Mouse (Mus musculus) right cerebral cortex, adult 2 months (tissue): ENCODE results near the gene Psma3.

Experiments
- DNase-seq, 2 experiments: peaks; one replicate each; pipeline ENCODE4 v3.0.0; 2021 to 2022; ENCODE audit warnings: low spot score in 2 of 2

The Psma3 gene

DNA sequence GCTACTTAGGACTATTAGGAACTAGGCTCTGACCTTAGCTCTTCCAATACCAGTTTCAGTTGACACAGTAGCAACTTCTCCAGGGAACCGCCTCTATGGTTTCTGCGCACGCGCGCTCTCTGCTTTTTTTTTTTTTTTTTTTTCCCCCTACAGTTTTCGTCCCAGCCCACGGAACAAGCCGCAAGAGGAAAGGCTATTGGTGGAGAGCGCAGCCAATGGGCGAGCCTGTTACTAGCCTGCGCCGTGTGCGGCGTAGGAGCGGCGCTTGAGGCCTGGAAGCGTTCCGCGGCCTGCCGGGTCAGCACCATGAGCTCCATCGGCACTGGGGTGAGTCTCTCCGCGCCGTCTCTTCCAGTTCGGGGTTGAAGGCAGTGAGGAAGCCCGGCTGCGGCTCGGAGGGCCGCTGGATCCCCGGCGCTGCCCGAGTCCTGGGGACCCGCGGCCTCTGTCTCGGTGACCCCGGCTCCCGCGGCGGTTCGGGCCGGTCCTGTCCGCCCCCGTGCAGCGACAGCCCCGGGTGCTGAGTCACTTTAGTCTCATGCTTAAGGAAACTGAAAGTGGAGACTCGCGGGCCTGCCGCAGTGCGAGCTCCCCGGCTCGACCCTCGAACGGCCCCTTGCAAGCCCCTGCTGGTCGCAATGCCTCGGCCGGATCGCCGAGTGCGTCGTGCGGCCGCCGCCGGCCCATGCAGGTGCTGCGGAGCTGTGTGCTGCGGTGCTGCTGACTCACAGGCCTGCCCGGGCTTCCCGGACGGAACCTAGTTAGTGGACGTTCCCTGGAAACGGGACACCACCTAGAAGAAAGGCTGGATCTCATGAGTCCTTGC, at the start of gene Psma3:
TSS of gene Psma3 (plus strand) at position 181 of the 826 bp plus-strand sequence.
- peak; percentile 90 to 92 for DNase-seq

DNA sequence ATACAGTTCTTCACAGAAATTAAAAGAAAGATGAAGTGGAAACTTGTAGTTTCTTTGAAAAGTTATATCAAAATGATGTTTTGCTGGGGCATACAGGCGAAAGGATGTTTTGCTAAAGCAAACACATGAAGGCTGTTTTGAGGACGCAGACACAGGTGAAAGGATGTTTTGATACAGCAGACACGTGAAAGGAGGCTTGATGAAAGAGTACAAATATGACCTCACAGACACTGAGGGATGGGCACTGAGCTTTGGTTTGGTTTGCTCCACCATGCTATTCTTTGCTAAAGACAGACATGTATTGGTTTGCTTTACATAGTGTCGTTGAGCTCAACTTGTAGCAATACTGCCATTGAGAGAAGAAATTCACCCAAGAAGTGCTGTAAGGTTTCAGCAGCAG, 44.6 kb upstream of the Psma3 start:
- no peak for DNase-seq

DNA sequence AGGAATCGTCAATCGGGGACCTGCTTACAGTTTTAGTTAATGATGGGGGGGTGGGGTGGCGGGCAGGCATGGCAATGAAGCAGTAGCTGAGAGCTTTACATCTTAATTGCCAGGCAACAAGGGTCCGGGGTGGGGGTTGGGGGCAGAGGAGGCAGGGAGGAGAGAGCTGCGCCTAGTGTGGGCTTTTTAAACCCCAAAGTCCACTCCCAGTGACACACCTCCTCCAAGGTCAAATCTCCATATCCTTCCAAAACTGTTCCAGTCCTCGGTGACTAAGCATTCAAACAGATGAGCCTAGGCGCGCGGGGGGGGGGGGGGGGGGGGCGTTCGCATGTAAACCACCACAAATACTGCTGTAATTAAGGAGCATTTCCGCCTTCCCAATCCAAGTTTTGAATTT, 37.3 kb upstream of the Psma3 start:
- DNase-seq, result peak in 1 of 2 experiments; percentile 25

DNA sequence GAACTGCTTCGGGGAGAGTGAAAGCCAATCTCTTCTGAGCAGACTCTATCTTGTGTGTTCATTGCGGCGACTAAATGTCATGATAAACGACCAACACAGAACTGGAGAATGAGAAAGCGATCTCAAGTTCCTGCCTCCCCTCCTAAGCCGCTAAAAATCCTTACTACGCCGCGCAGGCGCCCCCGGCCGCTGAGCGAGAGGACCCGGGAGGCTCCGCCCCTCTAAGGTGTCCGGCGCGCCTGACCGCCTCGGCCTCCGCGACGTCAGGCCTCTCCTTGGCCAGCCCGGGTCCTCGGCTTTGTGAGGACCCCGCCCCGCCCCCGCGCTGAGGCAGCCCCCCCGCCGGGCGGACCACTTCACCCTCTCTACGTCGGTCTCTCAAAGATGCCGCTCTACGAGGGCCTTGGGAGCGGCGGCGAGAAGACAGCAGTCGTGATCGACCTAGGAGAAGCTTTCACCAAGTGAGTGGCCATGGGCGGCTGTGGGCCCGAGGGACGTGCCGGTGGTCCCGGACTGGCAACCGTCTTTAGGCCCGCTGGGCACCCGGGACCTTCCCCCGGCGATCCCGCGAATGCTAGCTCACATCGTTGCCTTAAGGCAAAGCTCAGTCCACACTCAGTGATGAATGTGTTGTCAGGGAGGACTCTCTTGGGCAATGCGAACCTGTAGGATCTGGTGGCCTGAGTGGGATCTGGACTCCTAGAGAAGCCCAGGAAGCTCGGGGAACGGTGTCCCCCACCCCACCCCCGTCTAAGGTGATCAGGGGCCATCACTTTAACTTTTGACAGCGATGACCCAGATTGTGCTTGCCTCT, 36.6 kb upstream of the Psma3 start, which contains the start of gene Actr10:
TSS of gene Actr10 (plus strand) at position 287 of the 814 bp plus-strand sequence.
- peak; percentile 90 to 91 for DNase-seq

DNA sequence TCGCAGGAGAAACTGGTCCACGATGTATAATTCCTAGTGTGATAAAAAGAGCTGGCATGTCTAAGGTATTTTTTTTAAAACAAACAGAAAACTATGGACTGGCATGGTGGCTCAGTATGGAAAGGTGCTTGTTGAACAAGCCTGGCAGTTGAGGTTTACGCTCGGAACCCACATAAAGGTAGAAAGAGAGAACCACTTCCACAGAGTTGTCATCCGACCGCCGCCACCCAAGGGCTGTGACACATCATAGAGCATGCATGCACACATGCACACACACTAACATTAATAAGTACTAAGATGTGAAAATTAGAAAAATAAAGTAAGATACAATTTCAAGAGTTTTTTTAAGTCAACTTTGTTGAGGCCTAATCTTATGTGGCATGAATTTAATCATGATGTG, 33.6 kb upstream of the Psma3 start:
- DNase-seq, result no peak

DNA sequence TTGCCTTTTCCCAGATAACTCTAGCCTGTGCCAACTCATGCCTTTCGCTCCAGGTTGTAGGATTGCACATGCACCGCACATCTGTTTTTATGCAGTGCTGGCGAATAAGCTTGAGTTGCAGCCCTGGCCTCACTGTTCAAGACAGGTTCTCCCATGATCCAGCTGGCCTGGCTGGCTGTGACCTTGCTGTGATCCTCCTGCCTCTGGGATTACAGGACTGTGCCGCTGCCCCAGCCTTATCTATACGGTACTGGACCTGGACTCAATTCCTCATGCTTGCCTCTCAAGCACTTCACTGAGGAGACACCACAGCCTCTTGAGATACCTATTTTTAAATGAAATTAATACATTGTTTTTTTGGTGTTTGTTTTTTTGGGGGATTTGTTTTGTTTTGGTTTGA, 30.2 kb upstream of the Psma3 start:
- no peak for DNase-seq

DNA sequence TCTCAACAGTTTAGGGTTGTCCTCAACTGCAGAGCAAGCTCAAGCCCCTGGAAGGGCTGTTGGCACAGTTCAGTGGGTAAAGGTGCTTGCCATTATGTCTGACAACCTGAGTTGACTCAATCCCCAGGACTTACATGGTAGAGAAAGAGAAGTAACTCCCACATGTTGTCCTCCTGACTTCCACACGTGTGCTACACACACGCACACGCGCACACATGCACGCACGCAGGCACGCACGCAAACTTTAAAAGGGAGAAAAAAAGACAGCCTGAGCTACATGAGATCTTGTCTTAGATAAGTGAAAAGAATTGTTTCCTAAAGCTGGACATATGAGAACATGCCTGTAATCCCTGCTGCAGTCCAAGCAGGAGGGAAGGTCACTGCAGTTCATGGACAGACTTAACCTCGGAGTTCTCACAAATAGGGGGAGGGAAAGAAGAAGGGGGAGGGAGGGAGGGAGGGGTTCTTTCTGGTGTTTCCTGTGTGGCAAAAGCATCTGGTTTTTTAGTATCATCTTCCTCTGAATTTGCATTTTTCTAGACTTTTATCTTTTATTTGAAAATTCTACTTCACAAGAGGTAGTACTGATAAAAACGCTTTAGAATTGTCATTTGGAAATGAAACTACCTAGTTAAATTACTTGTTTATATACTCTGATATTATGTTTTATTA, 27.7 kb upstream of the Psma3 start:
- no peak for DNase-seq

DNA sequence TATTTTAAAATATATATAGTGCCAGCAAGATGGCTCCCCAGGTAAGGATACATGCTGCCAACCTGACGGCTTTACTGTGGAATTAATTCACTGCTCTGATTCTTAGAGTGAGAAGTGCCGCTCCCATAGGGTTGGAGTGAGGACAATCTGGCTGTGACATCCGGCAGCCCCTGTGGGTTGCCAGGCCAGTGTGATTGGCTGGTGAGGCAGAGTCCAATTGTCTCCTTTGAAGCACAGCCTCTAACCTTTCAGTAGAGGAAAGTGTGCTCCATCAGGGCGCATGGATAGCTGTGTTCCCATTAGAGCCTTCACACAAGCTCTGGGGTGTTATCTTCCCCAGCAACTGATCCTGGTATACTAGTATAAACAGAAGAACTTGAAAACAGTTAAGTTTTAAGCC, 15.8 kb upstream of the Psma3 start:
- no peak for DNase-seq

DNA sequence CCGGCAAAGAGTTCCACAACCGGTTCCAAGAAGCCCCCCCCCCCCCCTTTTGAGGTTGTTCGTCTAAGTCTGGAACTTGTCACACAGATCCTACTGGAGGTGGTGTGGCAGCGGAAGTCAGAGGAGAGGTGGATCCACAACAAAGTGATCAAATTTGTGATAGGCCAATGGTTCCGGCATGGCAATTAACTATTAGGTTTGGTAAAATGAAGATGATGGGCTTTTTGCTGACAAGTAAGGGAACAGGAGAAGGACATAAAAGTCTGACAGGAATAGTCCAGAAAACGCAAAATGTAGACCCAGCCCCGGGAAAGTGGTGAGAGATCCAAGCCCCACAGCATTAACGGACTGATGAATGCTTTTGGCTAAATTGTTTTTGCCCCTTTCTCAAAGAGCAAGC, 6.8 kb upstream of the Psma3 start:
- DNase-seq, result no peak

DNA sequence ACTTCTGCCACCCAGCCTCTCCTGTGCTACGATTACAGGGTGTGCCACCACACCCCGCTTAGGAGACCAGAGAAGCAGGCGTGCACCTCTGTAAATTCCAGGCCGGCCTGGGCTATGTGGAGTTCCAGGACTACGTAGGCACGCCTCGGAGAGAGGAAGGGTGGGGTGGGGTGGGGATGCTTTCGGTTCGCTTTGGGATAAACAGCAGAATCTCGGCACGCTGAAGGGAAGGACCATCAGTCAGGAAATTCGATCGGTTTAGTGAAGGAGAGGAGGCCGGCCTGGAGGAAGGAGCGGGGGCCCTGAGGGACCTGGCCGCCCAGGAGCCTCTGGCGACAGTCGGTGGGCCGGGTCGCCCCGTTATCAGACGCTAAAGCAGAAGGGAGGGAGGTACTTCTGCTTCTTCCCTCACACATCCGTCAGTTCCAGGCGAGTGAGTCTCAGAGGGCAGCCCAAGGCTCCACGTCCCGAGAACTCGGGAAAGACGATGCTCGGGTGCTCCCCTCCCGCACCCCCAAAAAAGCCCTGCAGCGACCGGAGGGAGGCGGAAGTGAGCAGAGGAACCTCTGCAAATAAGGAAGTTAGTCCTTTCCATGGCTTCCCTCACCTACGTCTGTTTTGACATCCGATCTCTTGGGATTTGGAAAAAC, 6.2 kb upstream of the Psma3 start:
- peak; percentile 72 to 77 for DNase-seq

DNA sequence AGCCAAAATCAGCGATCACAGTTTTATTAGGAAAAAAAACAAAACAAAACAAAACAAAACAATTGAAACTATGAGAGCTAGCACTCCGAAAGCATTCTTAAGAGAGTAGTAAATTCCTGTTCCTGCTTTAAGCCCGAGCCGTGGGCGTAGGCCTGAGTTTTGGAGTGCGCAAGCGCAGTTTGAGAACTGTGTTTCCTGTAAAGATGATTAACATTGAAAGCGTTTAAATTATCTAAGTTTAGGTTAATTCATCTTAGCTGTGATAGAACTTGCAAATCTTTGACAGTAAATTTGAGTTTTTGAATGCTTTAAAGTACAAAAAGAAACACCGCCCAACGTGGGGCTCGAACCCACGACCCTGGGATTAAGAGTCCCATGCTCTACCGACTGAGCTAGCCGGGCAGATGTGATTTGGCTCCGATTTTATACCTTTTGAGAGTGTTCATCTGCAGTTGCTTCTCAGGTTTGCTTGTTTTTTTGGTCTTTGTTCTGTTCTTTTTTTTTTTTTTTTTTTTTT, 5.6 kb upstream of the Psma3 start:
- peak; percentile 92 to 95 for DNase-seq

DNA sequence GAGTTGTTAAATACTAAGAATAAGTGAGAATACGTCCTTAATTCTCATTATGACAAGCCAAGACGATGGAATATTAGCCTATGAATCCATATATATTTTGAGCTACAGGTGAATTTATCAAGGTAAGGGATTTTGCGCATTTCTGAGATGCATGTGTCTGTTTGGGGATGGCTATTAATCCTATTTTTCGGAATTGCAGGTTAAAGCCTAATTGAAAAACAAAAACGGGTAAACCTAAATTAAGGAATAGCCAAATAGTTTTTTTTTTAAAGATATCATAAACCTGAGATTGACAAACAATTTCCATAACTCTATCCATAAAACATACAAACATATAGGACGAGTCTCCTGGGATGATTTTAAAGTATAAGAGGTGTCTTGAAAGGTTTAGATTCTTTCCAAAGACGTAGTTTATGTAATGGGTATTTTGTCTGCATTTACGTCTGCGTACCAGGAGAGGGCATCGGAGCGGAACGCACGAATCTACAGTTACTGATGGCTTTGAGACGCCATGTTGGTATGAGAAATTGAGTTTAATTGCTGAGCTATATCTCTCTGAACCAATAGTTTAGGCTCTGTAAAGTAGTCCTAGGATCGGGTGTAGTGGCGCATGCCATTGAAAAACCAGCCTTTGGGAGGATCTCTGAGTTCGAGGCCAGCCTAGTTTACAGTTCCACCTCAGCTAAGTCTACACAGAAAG, 4.8 kb upstream of the Psma3 start:
- peak; percentile 53 to 66 for DNase-seq

DNA sequence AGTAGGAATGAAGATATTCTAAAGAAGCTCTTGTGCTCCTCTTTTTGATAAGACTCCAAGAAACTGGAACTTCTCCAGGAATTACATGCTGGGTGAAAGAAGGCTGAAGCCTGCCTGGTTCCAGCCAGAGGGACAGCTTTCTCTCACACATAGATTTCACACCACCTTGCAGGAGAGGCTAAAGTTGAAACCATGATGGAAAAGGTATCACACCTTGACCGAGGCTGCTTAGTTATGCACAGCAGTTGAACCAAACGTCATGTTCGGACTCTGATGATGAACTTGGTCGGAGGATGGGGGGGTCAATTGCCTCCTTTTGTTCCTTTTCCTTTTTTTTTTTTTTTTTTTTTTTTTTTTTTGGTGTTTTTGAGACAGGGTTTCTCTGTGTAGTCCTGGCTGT, 590 bp upstream of the Psma3 start:
- no peak for DNase-seq

DNA sequence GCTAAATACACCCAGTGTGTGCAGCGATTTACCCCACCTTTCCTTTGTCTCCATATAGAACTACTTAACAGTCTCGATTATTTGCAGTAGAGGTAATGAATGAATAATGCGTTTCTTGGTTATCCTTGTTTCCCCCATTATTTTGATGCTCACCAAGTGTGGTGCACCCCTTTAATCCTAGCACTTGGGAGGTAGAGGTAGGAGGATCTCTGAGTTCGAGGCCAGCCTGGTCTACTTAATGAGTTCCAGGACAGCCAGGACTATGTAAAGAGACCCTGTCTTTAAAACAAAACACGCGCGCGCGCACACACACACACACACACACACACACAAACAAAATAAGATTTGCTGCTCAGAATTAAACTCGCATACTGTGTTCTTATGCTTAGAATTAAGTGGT, 985 bp downstream of the Psma3 start:
- DNase-seq, result no peak

DNA sequence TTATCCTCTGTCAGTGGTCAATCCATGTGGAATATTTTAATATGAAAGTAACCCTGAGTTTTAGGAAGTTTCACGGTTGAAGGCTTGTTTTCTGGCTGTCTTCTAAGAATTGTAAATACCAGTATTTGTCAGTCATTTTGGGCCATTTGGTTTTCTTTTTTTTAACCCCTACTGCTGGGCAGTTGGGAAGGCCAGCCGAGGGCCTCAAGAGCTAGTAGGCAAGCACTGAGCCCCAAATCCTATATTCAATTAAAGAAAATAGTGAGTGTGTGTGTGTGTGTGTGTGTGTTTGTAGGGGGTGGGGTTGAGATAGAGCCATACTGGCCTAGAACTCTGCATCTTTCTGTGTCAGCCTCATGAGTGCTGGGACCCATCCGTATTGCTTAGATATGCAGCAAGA, 1.5 kb downstream of the Psma3 start:
- no peak for DNase-seq

DNA sequence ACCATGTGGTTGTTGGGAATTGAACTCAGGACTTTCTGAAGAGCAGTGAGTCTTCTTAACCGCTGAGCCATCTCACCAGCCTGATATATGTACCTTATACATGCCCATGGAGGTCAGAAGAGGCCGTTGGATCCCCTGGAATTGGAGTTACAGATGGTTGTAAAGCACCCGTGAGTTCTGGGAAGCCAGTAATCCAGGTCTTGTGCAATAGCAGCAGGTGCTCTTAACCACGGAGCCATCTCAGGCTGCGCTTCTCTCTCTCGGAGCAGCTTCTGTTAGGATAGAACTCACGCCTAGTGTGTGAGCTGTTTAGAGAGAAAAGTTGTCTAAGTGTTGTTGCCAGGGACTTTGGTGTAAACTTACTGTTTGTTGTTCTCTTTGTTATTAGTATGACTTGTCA, 3.9 kb downstream of the Psma3 start:
- DNase-seq, result no peak

DNA sequence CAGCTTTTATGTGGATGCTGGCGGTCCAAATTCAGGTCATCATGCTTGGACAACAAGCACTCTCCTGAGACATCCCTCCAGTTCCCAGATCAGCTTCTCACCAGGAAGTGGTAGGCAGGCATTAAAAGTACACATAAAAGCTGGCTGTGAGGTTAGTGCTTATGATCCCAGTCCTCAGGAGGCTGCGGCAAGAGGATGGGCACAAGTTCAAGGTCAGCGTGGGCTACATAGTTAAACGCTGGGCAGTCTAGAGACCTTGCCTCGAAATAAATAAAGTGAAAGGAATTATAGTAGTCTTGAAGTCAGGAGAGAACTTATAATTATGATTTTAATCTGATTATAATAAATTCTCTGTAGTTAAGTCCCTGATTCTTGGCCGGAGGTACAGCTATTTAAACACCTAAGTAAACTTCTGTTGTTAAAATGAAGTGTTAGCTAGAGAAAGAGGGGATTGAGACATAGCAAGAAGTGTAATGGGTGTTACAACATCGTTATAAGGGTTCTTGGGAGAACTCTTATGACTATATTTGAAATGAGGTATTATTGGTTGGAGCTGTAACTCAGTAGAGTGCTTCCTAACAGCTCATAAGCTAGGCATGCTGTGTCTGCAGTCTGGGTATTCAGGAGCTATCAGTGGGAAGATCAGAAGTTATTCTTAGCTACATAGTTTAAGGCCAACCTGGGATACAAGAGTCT, 10.6 kb downstream of the Psma3 start:
- no peak for DNase-seq

DNA sequence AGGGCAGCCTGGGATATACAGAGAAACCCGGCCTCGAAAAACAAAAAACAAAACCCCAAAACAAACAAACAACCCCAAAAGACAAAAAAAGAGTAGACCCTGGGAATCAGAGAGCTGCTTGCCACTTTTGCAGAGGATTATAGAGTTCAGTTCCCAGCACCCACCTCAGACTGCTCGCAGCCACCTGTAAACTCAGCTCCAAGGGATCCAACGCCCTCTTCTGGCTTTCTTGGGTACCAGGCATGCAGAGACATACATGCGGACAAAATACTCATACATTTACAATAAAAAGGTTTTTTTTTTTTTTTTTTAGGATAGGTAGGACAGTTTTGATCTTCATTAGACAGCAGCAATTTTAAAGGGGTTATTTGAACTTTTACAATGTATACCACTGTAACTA, 22.8 kb downstream of the Psma3 start:
- DNase-seq, result no peak

DNA sequence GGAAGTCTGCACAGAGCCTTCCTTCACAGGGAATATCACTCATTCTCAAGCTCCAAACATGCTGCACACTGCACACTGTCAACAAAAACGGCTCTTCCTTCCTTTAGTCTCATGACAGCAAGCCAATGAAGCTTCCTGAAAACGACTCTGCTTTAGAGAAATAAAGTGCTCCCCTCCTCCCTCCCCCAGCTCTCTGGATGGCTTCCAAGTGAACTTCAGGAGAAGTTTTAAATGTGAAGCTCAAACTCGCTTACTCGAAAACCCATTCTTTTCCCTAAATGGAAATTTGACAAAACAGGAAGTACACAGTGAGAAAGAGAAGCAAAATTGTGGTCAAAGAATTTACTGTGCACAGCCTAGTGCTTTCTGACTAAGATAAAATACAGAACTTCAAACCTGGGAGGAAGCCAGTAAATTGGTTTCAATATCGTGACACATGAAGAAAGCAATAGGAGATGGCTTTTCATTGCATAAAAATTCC, 25.0 kb downstream of the Psma3 start:
- DNase-seq, result no peak

DNA sequence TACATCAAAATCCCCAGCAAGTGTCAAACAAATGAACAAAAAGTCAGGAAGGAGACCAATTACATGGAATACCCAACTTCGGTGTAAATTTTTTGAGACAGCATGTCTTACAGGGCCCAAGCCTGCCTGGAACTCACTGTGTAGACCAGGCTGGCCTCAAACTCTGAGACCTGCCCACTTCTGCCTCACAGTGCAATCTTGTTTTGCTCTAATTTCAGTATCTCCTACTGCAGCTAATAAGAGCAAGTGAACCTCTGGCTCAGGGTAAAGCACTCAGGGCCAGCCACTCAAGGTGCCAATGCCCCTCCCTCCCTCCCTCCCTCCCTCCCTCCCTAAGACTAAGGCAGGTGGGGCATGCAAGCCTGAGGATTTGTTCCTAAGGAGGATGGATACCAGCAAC, 25.9 kb downstream of the Psma3 start:
- no peak for DNase-seq
